Mouse (Mus musculus) fat pad, adult 2 months (tissue): ENCODE data around the gene Caly.

Experiments used
- DNase-seq: peaks from one replicate; pipeline ENCODE4 v3.0.0-alpha.2; 2011; ENCODE audit warnings: low read depth, low spot score; ENCODE audit errors: extremely low read depth

Gene Caly

GRCm38 (mm10) chr7:140090601-140091000, 8.3 kb upstream of the Caly start:
- DNase-seq = peak; percentile 77

- DNase-seq = no peak
Measured at GRCm38 (mm10) chr7:140081408-140082241, 723 bp downstream of the Caly start.

GRCm38 (mm10) chr7:140080503-140081156, 1.7 kb downstream of the Caly start:
- DNase-seq = no peak

GRCm38 (mm10) chr7:140078711-140079110, 3.6 kb downstream of the Caly start:
- no peak for DNase-seq

GRCm38 (mm10) chr7:140077698-140078097, 4.7 kb downstream of the Caly start:
- DNase-seq = no peak

DNA sequence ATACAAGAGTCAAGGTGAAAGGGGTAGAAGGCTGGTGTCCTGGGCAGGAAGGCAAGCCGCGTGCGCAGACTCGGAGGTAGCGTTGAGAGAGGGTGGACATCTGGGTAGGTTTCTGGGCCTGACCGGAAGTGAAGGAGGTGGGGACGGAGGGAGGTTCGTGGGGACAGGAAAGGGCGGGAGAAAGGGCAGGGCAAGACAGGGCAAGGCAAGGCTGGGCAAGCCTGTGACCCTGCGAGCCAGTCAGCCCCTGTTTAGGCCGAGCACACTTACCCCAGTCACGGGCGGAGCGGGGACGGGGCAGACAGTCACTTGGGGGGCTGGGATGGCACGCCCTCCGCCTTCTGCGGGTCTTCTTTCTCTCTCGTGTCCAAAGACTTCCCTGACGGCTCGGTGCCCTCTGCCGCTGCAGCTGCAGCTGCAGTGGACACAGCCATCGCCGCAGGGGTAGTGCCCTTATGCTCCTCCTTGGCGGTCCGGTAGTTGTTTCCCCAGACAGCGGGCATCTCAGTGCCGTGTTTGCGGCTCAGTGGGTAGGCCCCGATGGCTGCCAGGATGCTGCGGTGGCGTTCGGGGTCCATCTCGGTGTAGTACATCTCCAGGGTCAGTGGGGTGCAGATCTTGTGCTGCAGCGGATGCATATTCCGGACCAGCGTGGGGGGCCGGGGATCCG, 12.2 kb downstream of the Caly start:
- no peak for DNase-seq

- no peak for DNase-seq
Measured at GRCm38 (mm10) chr7:140067397-140067796, 15.0 kb downstream of the Caly start.

GRCm38 (mm10) chr7:140063092-140063491, 19.3 kb downstream of the Caly start:
- no peak for DNase-seq

DNA sequence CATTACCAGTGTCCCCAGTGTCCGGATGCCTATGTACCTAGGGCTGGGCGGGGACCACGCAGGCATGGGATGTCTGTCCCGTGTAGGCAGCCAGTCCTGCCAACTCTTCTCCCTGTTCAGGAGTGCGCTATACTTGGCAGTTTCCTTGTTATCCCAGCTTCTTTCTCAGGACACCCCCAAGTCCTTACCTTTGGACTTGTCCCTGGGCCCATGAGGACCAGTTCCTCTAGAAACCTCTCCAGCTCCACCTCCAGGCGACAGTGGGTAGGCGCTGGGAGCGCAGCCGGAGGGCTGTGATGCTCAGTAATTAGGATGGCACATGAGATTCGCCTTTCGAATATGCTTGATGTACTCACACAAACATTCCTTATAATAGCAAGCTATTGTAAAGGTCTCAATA, 20.0 kb downstream of the Caly start:
- DNase-seq = no peak

- DNase-seq = no peak
Measured at GRCm38 (mm10) chr7:140061832-140062130, 20.6 kb downstream of the Caly start.

- no peak for DNase-seq
Measured at GRCm38 (mm10) chr7:140060936-140061831, 21.2 kb downstream of the Caly start.

GRCm38 (mm10) chr7:140059601-140060000, 22.7 kb downstream of the Caly start:
- no peak for DNase-seq

DNA sequence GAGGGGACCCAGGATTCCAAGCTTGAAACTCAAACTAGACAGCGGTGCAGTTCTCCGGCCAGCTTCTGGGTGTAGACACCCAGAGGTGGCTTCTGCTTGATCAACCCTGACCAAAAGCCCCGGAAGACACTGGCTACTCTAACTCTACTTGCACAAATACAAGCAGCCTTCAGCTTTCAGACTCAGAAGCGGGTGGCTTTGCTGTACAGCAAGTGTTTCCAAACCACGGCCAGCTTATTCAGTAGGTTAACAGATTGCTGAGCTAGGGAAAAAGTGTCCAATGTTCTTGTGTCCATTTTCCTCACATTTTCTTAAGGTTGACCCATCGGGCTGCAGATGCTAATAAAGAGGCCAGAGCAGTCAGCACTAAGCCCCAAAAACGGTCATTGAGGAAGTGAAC, 23.8 kb downstream of the Caly start:
- DNase-seq = no peak

DNA sequence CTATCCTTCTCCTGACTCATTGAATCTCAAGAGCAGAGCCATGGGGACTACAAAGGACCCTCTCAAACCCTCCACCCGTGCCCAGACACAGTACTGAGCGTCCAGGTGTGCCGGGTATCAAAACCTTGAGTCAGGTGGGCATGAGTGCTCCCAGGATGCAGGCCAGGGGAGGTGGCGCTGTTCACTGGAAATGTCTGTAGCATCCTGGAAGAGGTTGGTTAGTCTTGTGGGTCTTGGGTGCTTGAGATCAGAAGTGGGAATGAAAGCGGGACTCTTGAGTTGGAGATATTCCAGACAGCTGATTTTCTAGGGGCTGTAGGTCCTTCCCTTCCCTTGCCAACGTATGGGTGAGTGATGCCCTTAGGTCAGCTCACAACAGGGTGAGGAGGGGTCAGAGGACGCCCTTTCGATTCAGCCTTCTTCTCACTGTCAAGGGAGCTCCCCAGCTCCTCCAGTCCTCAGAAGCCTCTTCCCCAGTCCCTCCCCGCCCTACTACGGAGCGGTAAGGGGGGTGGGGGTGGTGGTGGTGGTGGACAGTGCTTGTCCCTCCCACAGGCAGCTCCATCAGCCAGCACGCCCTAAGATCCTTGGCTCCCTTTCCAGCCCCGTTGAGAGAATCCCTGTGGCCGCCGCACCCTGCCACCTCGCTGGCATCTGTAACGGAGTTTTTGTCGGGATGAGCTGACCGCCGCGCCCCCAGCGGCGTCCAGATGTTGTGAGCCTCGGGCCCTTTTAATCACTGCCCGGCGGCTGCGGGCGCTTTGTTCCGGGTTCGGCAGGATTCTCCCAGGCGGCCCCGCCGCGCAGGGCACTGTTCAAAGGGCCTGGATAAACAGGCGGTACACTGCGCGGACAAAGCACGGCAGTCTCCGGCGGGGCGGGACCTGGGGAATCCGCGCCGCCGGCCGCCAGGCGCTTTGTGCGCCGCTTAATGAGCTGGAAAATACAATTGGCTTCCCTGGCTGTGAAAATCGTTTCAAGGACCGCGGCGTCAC, 24.6 kb downstream of the Caly start:
- no peak for DNase-seq

DNA sequence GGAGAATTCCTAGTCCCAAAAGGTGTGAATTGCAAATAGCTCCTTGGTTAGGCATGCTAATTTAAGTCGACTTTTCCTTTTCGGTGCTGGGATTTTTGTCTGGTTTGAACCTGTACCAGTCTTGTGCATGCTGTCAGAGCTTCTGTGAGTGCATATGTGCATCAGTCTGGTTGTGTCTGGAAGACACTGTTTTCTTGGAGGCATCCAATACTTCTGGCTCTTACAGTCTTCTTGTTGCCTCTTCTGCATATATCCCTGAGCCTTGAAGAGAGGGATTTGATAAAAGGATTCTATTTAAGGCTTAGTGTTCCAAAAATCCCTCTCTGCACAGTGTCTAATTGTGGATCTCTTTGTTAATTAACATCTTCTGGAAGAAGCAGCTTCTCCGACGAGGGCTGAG, 28.2 kb downstream of the Caly start:
- no peak for DNase-seq

GRCm38 (mm10) chr7:140049115-140049689, 33.1 kb downstream of the Caly start:
- DNase-seq = no peak

GRCm38 (mm10) chr7:140048361-140049114, 33.8 kb downstream of the Caly start, which contains the start of gene Msx3:
TSS of gene Msx3 (minus strand) at chr7:140049089.
- no peak for DNase-seq

DNA sequence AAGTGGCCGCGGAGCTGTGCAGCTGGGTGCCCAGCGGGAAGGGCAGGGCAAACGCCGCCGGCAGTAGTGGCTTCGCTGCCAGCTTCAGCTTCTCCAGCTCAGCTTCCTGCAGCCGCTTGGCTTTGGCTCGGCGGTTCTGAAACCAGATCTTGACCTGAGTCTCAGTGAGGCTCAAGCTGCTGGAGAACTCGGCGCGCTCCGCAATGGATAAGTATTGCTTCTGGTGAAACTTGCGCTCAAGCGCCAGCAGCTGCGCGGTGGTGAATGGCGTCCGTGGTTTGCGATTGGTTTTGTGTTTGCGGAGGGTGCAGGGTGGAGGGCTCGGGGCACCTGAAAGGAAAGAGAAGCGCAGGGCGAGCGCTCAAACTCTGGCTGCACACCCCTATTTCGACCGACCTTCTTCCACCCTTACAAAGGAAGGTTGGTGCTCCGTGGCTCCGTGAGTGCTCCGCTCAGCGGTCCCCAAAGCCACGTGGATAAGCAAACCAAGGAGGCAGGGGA, 34.5 kb downstream of the Caly start:
- DNase-seq = no peak

DNA sequence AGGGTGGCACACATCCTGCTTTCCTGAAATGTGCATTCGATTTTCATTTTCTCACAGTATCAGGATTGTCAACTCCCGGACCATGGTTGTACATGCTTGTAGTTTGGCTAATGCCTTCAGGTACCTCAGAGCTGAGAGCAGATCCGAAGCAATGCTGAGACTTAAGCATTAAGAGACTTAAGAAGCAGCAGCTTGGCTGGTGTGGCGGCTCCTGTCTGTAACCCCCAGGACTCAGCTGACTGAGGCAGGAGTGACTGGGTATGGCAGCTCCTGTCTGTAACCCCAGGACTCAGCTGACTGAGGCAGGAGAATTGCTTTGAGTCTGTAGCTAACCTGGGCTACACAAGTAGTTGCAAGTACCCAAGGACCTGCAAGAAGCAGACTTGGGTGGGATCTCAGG, 36.8 kb downstream of the Caly start:
- DNase-seq = no peak
